Mouse (Mus musculus): ENCODE measurements around the gene Gm18336. TPM values are rescaled to one million over a fixed set of nuclear protein-coding genes. Genes with fewer than 3 reads are reported as not detected.

Gene Gm18336
- total and polyA plus RNA-seq, 2 experiments from 2014 or later: 0.07 to 0.19 TPM

DNA sequence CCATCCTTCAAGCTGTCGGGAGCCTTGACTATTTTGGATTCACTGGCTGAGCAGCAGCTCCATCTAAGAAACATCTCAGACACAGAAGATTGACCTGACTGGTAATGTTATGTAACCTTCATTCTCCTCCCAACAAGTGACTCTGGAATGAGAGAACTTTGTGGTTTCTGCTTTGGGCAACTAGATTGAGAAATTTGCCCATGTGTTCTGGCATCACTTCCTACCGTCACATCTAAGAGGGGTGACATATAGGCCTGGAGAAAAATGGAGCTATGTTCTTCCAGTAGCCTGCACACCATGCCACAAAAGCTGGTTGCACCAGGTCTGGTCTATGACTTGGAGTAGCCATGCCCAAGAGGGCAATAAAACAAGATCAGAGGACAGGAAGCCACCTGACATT, 42.4 kb downstream of the Gm18336 start:
- H3K9me3 ChIP-seq (ENCODE audit: low read length): 0 out of 2 replicates have a peak, but pooled peaks cover 3% of the 10 kb centered on the region
- ATAC-seq: no peak
- H3K36me3 ChIP-seq (ENCODE audit: insufficient read depth): peaks cover 31% of the 10 kb centered on the region
- WGBS: 98% methylated on average over 2 of the region's 2 CpGs
- TF ChIP-seq CTCF (IDR thresholded peaks at IDR 0.05; ENCODE audit: low read depth): no peak
- H3K4me1 ChIP-seq (ENCODE audit: insufficient read depth): no peaks in the 10 kb centered on the region
- H3K4me2 ChIP-seq (ENCODE audit: low read depth): no peak overlapping the region
- no peak overlapping the region for H3K9ac ChIP-seq
- no peak for DNase-seq
- no peak overlapping the region for H3K27ac ChIP-seq (ENCODE audit: low read depth, low read length)
- no peaks in the 10 kb centered on the region for H3K27me3 ChIP-seq (ENCODE audit: insufficient read depth, low read length)
- H3K4me3 ChIP-seq (ENCODE audit: low read depth, low read length): no peak overlapping the region

Other genes starting within 250 kb of the Gm18336 start
- gene Xlr5b, start 249.9 kb downstream of the Gm18336 start, total RNA-seq (2014; rRNA removed): not detected in 2 replicates
- gene Xlr5b, start 249.9 kb downstream of the Gm18336 start, polyA plus RNA-seq (2015; fragmentation: Nextera tagmentation; extraction: Ambion mirVana): not detected in 2 replicates
- 0.95 and 1.3 TPM in 2 replicates for gene DXBay18, start 249.3 kb downstream of the Gm18336 start, total RNA-seq (2014; rRNA removed)
- 0.30 and 0.99 TPM in 2 replicates for gene DXBay18, start 249.3 kb downstream of the Gm18336 start, polyA plus RNA-seq (2015; fragmentation: Nextera tagmentation; extraction: Ambion mirVana)
- gene Spin2d, start 221.7 kb downstream of the Gm18336 start, total RNA-seq (2014; rRNA removed): not detected in 2 replicates
- not detected in 2 replicates for gene Spin2d, start 221.7 kb downstream of the Gm18336 start, polyA plus RNA-seq (2015; fragmentation: Nextera tagmentation; extraction: Ambion mirVana)
- gene Xlr3b, start 206.5 kb downstream of the Gm18336 start, total RNA-seq (2014; rRNA removed): 4.9 and 5.3 TPM in 2 replicates
- gene Xlr3b, start 206.5 kb downstream of the Gm18336 start, polyA plus RNA-seq (2015; fragmentation: Nextera tagmentation; extraction: Ambion mirVana): 5.1 and 10.8 TPM in 2 replicates
- 0.31 TPM in 1 of 2 replicates, not detected in the other for gene Xlr4b, start 184.4 kb downstream of the Gm18336 start, total RNA-seq (2014; rRNA removed)
- 0.17 and 0.79 TPM in 2 replicates for gene Xlr4b, start 184.4 kb downstream of the Gm18336 start, polyA plus RNA-seq (2015; fragmentation: Nextera tagmentation; extraction: Ambion mirVana)
- 20.5 and 23.7 TPM in 2 replicates for gene F8a, start 170.4 kb downstream of the Gm18336 start, total RNA-seq (2014; rRNA removed)
- 33.0 and 34.3 TPM in 2 replicates for gene F8a, start 170.4 kb downstream of the Gm18336 start, polyA plus RNA-seq (2015; fragmentation: Nextera tagmentation; extraction: Ambion mirVana)
- gene Xlr4c, start 155.6 kb downstream of the Gm18336 start, total RNA-seq (2014; rRNA removed): not detected in 2 replicates
- gene Xlr4c, start 155.6 kb downstream of the Gm18336 start, polyA plus RNA-seq (2015; fragmentation: Nextera tagmentation; extraction: Ambion mirVana): 0.35 TPM in 1 of 2 replicates, not detected in the other
- gene Xlr3c, start 133.3 kb downstream of the Gm18336 start, total RNA-seq (2014; rRNA removed): not detected in 2 replicates
- gene Xlr3c, start 133.3 kb downstream of the Gm18336 start, polyA plus RNA-seq (2015; fragmentation: Nextera tagmentation; extraction: Ambion mirVana): 0.11 TPM in 1 of 2 replicates, not detected in the other
- gene Xlr5a, start 105.8 kb downstream of the Gm18336 start, total RNA-seq (2014; rRNA removed): not detected in 2 replicates
- gene Xlr5a, start 105.8 kb downstream of the Gm18336 start, polyA plus RNA-seq (2015; fragmentation: Nextera tagmentation; extraction: Ambion mirVana): not detected in 2 replicates
- gene Xlr5c, start 105.8 kb downstream of the Gm18336 start, total RNA-seq (2014; rRNA removed): not detected in 2 replicates
- not detected in 2 replicates for gene Xlr5c, start 105.8 kb downstream of the Gm18336 start, polyA plus RNA-seq (2015; fragmentation: Nextera tagmentation; extraction: Ambion mirVana)
- not detected in 2 replicates for gene Gm45015, start 61.9 kb downstream of the Gm18336 start, total RNA-seq (2014; rRNA removed)
- not detected in 2 replicates for gene Gm45015, start 61.9 kb downstream of the Gm18336 start, polyA plus RNA-seq (2015; fragmentation: Nextera tagmentation; extraction: Ambion mirVana)
- gene Zfp275, start 56.1 kb downstream of the Gm18336 start, total RNA-seq (2014; rRNA removed): 24.6 and 32.3 TPM in 2 replicates
- 3.7 and 5.2 TPM in 2 replicates for gene Zfp275, start 56.1 kb downstream of the Gm18336 start, polyA plus RNA-seq (2015; fragmentation: Nextera tagmentation; extraction: Ambion mirVana)
- gene Zfp92, start 12.4 kb upstream of the Gm18336 start, total RNA-seq (2014; rRNA removed): 2.3 and 4.0 TPM in 2 replicates
- 0.54 and 0.80 TPM in 2 replicates for gene Zfp92, start 12.4 kb upstream of the Gm18336 start, polyA plus RNA-seq (2015; fragmentation: Nextera tagmentation; extraction: Ambion mirVana)
- gene Trex2, start 36.6 kb upstream of the Gm18336 start, total RNA-seq (2014; rRNA removed): not detected in 2 replicates
- gene Trex2, start 36.6 kb upstream of the Gm18336 start, polyA plus RNA-seq (2015; fragmentation: Nextera tagmentation; extraction: Ambion mirVana): not detected in 2 replicates
- 25.3 and 33.2 TPM in 2 replicates for gene Haus7, start 60.3 kb upstream of the Gm18336 start, total RNA-seq (2014; rRNA removed)
- gene Haus7, start 60.3 kb upstream of the Gm18336 start, polyA plus RNA-seq (2015; fragmentation: Nextera tagmentation; extraction: Ambion mirVana): 50.3 and 60.8 TPM in 2 replicates
- gene Bgn, start 84.9 kb upstream of the Gm18336 start, total RNA-seq (2014; rRNA removed): 24.8 and 39.7 TPM in 2 replicates
- 17.7 and 18.3 TPM in 2 replicates for gene Bgn, start 84.9 kb upstream of the Gm18336 start, polyA plus RNA-seq (2015; fragmentation: Nextera tagmentation; extraction: Ambion mirVana)
- 21.4 and 26.0 TPM in 2 replicates for gene Atp2b3, start 104.3 kb upstream of the Gm18336 start, total RNA-seq (2014; rRNA removed)
- 3.9 and 5.5 TPM in 2 replicates for gene Atp2b3, start 104.3 kb upstream of the Gm18336 start, polyA plus RNA-seq (2015; fragmentation: Nextera tagmentation; extraction: Ambion mirVana)
- gene Dusp9, start 240.7 kb upstream of the Gm18336 start, total RNA-seq (2014; rRNA removed): 0.19 and 0.92 TPM in 2 replicates
- 0.23 and 0.28 TPM in 2 replicates for gene Dusp9, start 240.7 kb upstream of the Gm18336 start, polyA plus RNA-seq (2015; fragmentation: Nextera tagmentation; extraction: Ambion mirVana)

Data from forebrain, postnatal 0 days (tissue).